Mouse (Mus musculus) CD4-positive, CD25-positive, alpha-beta regulatory T cell, adult 4 months (primary cell): ENCODE data around the gene Tardbp. TPM values are rescaled to one million over a fixed set of nuclear protein-coding genes. Genes with fewer than 3 reads are reported as not detected.

Source experiments
- ATAC-seq: one replicate; pipeline ENCODE4 v1.8.0; 2017
- polyA plus RNA-seq, 2 experiments: library from polyadenylated mRNA; unstranded; fragments of 100-300 nt; shearing (Covaris generic); gene quantifications; one replicate each; pipeline ENCODE4 v1.2.1; 2017

Tardbp gene
- 100 to 1,000 TPM; 158 to 201 TPM for polyA plus RNA-seq

DNA sequence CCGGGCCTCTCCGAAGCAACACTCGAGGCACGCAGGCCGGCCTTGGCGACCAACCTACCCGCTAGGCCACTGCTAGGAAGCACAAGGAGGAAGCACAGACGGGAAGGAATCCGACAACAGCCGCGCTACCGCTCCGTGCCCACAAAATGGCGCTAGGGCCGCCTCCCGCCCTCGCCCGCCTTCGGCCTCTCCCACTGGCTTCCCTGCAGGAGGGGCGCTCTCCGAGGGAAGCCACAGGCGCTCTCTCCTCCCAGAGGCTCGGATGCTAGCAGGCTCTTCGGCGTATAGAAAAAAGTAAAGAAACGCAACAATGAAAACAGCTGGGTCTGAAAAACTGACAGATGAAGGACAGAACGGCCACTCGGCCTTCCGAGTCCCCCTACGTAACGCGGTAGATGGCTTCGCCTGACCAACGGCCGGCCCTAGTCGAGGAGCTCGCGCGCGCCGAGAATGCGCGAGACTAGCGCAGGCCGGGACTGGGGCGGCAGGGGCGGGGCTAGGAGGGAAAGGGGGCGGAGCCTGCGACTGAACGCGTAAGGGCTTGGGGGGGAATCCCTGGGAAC, at the start of gene Tardbp:
Gene Tardbp, minus strand, starts transcription at position 397 of the 563 bp plus-strand sequence.
- ATAC-seq = peak; percentile 89

DNA sequence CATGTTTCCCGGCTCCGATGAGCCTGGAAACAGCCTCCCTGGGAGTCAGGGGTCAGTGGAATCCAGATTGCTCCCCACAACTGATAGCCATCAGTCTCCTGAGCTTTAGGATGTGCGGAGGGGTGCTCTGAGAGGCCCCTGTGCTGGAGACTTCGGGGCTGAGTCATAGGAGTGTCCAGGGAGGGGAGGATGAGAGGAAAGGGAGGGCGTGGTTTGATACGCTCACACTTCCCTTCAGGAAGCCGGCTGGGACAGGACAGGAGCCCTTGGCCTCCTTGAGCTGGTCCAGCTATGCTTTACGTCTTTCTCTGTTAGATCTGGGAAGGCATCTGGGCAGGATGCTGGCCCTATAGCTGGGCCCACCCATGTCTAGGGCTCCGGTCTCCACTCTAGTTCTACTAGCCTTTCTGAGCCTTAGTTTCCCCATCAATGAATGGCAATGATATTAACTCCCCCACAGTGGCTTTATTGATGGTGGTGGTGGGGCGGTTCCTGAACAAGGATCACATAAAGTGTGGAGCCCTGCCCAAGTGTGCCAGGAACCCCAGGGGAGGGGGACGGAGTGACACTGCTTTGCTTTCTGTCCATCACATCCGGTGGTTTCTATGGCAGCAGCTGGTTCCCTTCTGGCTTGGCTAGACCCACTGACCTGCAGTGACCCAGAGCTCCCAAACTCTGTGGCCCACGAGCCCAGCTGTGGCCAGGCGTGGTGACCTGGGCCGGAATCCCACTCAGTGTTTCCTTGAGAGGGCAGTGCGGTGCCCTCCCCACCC, 49.6 kb upstream of the Tardbp start:
- no peak for ATAC-seq

DNA sequence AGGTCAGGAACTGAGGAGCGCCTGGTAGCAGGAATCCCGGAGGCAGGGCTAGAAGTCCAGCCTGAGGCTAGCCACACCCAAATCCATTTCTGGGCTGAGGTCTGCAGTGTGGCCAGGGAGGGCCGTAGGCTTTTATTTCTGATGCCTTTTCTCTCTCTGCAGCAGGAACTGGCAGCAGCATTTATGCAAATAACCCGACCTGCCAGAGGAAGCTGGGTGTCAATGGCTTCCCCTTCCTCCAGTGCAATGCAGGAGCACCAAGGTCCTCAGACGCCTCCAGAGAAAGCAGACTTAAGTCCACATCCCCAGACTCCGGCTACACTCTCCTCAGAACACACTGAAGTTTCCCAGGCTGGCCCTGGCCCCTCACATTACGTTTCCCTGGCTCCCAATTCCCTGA, 48.2 kb upstream of the Tardbp start:
- ATAC-seq = no peak

DNA sequence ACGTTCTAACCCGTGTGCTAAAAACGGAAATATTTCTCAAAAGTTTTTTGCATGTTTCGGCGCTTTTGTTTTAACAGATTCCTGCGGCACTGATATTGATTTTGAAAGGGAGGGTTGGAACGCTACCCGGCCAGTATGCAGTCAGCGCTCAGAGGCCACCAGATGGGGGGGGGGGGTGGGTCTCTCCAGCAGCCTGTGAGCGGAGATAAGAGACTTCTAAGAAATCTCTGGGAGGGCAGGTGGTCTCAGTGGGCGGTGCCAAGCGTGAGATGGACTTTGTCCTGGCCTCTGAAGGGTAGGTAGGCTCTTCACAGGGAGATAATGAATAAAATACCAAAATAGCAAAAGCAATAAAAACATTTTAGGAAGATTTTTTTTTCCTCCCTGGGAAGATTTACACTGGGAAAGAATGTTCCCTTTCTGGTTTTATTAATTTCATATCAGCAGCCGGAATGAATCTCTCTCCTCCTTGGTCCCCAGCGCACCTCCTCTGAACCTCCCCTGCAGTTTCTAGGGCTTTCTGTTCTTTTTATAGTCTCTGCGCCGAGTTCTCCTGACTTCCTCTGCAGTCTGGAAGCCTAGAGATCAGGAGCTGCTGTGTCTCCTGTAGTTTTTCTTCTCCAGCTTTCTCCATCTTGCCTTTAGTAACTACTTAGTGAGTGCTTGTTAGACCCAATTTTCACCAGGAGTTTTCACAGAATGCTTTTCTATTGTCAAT, 44.6 kb upstream of the Tardbp start:
- no peak for ATAC-seq

DNA sequence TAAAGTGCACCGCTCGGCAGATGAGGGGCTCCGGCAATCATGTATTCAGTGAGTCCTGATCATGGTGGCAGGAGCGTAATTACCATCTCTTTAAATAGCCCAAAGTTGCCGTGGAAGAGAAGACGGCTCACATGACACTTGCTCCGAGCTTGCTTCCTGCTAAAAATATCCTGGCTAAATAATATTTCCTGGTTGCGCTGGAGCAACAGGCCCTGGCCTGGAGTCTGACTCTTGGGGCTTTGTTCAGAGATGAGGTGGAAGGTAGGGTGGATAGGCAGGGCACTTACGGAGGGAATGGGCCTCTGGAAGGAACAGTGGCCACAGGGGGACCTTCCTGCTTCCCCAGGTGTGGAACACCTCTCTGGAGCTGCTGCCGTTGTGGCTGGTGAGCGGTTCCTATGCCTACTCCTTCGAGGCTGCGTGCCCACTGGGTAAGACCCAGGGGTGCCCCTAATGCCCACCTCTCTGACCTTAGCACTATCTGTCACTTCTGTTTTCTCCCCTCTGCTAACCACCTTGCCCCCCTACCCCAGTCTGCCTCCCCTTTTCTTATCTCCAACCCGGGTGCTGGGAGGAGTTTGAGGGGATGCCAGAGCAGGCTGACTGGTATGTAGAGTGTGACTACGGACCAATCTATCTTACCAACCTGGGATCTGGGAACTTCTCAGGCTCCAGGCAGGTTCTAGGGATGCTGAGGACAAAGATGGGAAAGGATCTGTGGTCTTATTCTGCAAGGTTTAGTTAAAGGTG, 40.4 kb upstream of the Tardbp start:
- ATAC-seq = no peak

DNA sequence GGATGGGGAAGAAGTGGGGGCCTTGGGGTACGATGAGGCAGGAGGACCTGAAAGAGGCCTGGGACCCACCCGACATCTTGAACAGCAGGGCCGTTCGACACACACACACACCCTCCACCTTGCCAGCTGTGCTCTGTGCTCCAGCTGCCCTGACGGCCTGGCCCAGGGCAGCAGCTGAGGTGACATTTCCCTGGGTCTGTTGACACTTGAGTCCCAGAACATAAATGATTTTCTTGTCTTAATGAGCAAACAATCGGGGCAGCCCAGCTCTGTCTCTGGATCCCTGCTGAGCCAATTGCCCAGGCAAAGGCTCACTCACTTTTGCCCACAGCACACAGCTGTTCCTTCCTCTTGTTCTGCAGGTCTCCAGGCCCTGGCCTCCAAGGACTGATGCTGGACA, 37.2 kb upstream of the Tardbp start:
- no peak for ATAC-seq

DNA sequence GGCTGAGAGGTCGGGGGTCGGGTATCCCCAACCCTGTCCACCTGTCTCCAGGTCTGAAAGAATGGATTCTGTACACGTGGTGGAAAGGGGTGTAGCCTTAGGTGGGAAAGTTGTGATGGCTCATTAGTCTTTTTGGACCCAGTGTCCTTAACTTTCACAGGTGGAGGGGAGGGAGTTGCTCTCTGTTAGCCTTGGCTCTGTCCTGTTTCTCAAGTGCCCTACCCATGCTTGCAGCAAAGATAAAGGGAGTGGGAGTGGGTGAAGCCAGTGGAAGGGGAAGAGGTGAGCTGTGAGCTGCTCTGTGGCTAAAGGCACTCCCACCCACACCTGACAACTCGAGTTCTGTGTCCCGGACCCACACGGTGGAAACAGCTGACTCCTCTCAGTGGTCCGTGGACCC, 36.5 kb upstream of the Tardbp start:
- ATAC-seq = no peak

DNA sequence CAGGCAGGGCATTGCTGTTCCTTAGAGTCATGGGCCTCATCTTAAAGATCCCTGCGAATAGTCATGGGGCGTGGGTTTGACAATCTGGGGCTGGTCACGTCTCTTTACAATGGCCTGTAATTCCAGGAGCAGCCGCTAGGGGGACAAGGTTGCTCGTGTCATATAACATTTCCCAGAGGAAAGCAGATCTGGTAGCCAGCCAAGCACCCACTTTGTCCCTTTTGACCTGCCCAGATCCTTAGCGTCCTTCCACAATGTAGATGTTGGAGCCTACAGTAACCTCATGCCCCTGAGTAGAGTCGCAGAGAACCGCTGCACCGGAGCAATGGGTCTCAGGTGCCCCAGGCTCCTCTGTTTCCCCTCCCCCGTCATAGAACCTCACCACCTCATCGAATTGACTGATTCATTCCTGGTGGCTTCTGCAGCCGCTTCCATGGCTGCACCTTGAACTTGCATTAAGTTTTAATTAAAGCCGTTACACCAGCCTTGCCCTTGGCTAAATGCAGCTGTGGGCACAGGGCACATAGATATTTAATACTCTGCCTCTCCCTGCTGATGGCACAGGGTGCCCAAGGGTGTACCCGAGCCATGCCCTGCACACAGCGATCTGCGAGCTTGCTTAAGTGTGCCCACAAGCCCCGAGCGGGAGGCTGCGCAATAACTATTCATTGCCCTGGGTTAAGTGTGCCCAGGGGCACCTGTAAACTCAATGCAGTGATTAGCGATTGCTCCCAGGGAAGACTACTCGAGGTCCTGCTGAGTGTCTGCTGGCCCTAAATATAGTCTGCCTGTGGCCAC, 35.5 kb upstream of the Tardbp start:
- ATAC-seq = no peak

DNA sequence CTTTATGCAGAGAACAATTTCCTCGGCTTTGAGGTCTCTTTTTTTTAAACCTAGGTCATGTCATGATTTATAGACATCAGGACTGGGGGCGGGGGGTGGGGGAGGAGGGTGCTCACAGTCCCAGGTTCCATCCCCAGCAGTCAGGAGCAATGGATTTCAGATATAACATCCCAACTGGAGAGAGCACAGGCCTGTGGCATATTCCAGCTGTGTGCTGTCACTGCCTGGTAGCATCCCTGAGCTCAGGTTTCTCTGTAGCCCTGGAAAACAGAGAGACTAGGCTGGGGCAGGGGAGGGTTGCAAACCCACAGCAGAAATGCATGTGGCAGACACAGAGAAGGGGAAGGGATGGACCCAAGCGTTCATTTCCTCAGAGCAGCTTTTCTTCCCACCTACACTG, 33.4 kb upstream of the Tardbp start:
- ATAC-seq = no peak

DNA sequence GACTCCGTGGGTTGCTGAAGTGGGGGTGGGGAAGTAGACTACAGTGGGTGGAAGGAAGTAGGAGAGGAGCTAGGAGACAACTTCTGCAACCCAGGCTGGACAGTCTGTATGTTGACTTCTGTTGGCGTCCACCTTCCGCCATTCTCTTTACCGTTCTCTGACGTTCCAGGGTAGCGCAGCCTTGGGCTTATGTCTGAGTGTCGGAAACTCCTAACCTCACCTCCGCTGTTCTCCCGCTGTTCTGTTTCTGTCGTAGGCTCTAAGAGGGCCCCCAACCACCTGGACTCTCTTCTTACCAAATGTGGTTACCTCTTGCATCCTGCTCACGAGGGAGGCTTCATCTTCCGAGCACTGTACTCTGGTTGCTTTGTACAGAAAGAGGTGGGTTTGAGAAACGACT, 31.0 kb upstream of the Tardbp start:
- peak; percentile 61 for ATAC-seq

DNA sequence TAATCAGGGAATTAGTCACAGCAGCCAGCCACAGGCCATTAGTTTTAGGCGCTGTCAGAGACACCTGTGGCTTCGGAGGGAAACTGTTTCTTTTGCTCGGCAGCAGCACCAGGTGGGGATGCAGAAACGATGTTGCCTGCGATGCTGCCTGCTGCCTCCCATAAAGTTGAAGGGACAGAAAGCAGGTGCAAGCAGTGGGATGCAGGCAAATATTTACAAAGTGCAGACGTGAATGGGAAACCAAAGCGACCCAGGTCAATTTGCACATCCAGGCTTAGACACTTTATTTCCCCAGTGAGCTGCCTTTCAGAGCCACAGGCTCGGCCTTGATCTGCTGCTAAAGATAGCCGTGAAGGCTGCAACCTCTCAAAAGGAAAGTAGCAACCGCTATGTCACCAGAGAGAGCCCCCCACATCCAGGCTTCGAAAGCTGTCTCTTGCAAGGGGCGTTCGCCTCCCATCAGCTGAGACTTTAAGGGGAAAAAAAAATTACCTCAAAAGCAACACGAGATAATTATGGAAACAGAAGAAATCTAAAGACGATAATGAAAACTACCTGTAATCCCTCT, 30.0 kb upstream of the Tardbp start:
- ATAC-seq = no peak

DNA sequence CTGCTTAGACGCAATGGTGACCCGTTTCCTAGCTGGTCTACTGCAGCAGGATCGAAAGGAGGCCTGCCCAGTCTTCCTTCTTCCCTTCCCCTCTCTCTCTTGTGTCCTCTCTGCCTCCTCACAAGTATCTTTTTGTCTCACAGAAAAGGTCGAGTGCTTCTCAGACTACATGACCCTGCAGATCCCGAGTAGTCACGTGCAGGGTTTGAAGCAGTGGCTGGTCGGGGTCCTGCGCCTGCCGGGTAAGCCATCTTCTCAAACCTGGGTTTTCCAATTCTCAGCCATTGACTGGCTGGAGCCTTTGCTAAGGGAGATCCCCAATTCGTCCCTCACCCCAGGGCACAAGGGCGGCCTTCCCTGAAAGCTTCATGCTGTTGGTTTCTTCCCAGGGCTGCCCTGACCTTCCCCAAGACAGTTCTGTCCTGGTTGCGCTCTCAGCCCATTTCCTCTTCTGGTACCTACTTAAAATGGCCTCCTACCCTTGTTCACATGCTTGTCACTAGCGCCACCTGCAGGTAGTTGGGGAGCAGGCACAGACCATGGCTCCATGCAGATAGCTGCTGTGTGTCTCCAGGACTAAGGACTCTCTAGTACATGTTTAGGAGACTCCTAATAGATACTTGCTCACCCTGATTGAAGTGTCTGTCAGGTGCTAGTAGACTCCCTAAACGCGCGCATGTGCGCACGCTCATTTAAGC, 28.0 kb upstream of the Tardbp start:
- ATAC-seq = no peak

DNA sequence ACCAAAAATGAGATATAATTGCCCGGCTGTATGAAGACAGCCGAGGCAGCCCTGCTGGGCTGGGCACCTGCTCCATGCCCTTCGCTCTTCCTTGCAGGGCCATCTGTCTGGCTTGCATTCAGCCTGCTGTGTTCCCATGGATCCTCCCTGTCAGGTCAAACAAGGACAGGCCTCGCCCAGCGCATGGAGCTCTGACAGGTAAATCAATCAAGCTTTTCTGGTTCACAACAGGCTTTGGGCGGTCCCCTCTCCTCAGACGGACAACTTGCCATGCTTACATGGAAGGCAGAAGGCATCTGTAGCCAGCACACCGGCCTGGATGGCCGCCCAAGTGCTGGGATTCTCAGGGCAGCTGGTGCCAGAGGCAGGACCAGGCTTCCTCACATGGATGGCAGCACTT, 24.2 kb upstream of the Tardbp start:
- no peak for ATAC-seq

DNA sequence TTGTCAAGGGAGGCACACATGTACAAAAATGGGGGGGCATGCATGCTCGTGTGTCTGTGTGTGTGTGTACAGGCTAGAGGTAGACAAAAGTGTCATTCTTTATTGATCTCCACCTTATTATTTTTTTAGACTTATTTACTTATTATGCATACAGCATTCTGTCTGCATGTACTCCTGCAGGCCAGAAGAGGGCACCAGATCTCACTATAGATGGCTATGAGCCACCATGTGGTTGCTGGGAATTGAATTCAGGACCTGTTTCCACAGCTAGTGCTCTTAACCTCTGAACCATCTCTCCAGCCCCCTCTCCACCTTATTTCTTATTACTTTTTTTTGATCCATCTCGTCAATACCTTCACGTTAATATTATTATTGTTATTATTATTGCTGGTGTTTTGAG, 22.5 kb upstream of the Tardbp start:
- no peak for ATAC-seq

DNA sequence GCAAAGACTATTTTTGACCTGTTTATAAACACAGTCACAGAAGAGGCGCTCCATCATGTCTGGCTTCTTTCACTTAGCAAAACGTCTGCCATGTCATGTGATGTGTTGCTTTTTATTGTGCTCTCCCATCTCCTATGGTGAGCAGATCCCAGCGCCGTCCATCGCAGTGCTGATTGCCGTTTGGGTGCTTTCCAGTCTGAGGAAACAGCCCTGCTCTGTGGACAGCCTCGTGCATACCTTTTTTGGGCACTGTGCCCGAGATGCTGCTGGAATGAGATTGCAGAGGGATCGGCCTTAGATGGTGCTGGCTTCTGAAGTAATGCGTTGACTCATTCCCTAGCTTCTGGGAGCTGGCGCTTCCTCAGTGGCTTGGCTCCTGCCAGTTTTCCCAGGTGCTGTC, 19.8 kb upstream of the Tardbp start:
- no peak for ATAC-seq

DNA sequence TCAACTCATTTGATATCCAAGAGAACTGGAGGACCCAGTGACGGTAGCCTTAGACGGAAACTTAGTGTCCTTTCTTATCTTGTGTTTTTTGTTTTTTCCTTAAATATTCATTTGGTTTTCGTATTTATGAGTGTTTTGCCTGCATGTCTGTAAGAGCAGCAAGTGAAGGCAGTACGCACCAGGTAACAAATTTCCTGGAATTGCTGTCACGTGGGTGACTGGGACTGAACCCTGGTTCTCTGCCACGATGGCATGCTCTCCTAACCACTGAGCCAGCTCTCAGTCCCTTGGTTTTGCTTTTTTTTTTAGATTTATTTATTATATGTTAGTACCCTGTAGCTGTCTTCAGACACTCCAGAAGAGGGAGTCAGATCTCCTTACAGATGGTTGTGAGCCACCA, 18.1 kb upstream of the Tardbp start:
- ATAC-seq = no peak

DNA sequence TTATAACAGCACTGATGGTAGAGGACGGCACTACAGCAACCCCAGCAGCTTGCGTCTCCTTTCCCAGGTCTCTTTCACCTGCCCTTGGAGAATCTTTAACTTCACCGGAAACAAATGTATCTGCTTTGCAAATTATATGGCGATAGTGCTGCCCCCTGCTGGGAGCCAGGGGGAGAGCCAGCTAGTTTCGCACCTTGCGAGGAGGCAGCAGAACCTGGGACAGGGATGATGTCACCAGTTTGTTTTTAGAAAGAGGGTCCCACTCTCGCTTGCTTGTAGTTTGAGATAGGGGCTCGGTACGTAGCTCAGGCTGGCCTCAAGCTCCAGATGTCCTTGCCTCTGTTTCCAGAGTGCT, 17.3 kb upstream of the Tardbp start:
- peak; percentile 88 for ATAC-seq

DNA sequence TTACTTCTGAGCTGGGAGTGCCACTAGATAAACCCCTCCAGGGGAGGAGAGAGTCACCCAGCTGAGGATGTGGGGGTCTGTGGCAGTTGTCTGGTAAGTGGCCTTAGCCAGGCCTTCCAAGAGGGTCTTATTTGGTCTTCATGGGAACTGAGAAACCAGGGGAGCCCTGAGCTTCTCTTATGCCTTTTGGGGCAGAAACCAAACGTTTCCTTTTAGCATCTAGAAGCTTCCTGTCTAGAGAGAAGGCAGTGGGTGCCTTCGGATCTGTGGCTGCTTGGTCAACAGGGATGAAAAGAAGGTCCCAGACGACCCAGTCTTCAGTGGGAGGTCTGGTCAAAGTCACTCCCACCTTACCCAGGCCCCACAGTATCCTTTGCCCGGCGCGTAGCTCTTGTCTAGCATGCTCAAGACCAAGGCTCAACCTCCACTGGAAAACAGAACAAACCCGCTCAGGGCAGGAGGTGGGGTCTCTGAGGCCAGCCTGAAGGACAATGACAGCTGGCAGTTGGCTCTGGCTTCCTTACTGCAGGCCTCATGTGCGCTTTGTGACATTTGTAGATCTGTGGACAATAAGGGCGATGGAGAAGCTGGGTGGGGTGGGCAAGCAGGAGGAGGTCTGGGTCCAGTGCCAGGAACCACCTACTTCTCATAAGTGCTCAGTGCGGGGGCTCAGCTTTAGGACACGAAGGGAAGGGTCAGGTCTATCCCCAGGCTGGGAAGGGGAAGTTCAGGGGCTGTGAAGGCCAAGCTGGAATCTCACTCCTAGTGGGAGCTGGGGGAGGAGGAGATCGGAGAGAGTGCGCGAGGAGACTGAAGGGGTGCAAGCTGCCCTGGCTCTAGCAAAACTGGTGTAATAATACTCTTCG, 16.7 kb upstream of the Tardbp start, which contains the start of gene Gm572:
Gene Gm572, plus strand, starts transcription at position 27 of the 866 bp plus-strand sequence.
- ATAC-seq = peak; percentile 17

DNA sequence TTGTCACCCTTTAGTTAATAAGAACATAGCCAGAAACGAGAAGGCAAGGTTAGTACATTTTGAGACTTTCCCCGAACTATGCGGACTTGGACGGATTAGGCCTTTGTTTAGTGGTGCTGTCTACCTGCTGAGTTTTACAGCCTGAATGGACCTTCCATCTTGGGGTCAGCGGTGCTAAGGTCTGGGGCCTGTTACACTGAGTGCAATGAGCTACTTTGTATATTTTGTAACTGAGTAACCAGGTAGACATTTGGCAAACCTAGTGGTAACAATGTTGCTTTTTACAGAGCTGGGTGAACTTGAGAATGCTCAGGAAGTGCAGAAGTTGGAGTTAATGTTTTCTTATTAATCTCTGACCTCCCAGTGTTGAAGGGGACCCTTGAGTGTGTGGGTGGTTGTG, 14.3 kb upstream of the Tardbp start:
- no peak for ATAC-seq

DNA sequence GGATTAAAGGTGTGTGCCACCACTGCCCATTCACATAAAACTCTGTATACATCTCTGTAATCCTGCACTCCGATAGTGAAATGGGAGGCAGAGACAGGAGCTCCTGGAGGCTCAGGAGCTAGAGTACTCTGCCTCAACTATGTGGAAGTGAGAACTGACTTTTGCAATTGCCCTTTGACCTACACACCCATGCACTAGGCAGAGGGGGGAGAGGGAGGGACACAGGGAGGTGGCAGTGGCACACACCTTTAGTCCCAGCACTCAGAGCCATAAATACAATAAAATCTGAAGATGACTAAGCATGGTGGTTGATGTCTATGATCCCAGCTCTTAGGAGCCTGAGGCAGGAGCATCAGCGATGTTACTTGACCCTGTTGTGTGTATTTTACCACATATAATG, 12.6 kb upstream of the Tardbp start:
- no peak for ATAC-seq
